Mouse (Mus musculus) G1E (cell line): ENCODE results near the gene Psd. TPM values are rescaled to one million over a fixed set of nuclear protein-coding genes. Genes with fewer than 3 reads are reported as not detected.
A peak's percentile ranks its signal among the peaks of the same experiment; 100 is the strongest.

Experiments
- ATAC-seq: 2 replicates; pipeline ENCODE4 v1.8.0; 2016; ENCODE audit warnings: mild to moderate bottlenecking; ENCODE audit not compliant: insufficient number of reproducible peaks, poor library complexity, low FRiP score, severe bottlenecking; ENCODE audit errors: extremely low read depth
- DNase-seq: peaks from one replicate; pipeline ENCODE4 v3.0.0; 2012; ENCODE audit warnings: low spot score
- H3K27me3 ChIP-seq: 2 replicates; pipeline ENCODE4 v1.6.1; 2012; ENCODE audit warnings: mild to moderate bottlenecking, low read length, inconsistent platforms; ENCODE audit not compliant: insufficient read depth
- H3K36me3 ChIP-seq: replicated peaks from 2 replicates; pipeline ENCODE3; 2012; ENCODE audit warnings: mild to moderate bottlenecking, inconsistent platforms
- H3K4me1 ChIP-seq: 2 replicates; pipeline ENCODE4 v1.6.1; 2012; ENCODE audit warnings: low read depth, low read length, inconsistent platforms, mixed read lengths; ENCODE audit not compliant: insufficient read depth
- H3K4me3 ChIP-seq: 2 replicates; pipeline ENCODE4 v1.5.1; 2012; ENCODE audit warnings: low read depth, mild to moderate bottlenecking, inconsistent platforms, low read length, moderate library complexity, mixed read lengths
- H3K9me3 ChIP-seq: replicated peaks from 2 replicates; pipeline ENCODE4 v1.6.1; 2012; ENCODE audit warnings: inconsistent platforms
- CTCF ChIP-seq: IDR thresholded peaks from 2 replicates; pipeline ENCODE4 v1.5.1; 2012; ENCODE audit warnings: low read depth, low read length, inconsistent platforms, mixed read lengths
- GATA1 ChIP-seq: IDR thresholded peaks from 2 replicates; pipeline ENCODE4 v1.6.1; 2012; ENCODE audit warnings: borderline replicate concordance, low read length, inconsistent platforms, mixed read lengths
- GATA2 ChIP-seq: IDR thresholded peaks from 2 replicates; pipeline ENCODE4 v1.6.1; 2012; ENCODE audit warnings: low read depth, low read length, inconsistent platforms, borderline replicate concordance
- POLR2AphosphoS5 ChIP-seq: IDR thresholded peaks from 2 replicates; pipeline ENCODE4 v1.6.1; 2012; ENCODE audit warnings: low read depth, low read length, inconsistent platforms; ENCODE audit not compliant: insufficient replicate concordance
- TAL1 ChIP-seq: conservative IDR thresholded peaks from 2 replicates; pipeline ENCODE4 v1.6.1; 2012; ENCODE audit warnings: low read depth, low read length, inconsistent platforms, mixed read lengths
- polyA plus RNA-seq: library from polyadenylated mRNA; stranded (reverse); fragments of >175 nt; gene quantifications from 2 replicates; pipeline ENCODE4 v1.2.3, GENCODE M21; 2012
- total RNA-seq, 2 experiments: library from RNA; stranded (forward) in 1 of 2; stranded (reverse) in 1 of 2; fragments of 200-1000 nt in 1 of 2; fragments of >200 nt in 1 of 2; fragmentation: Nextera tagmentation in 1 of 2; gene quantifications; 2 replicates each; pipeline ENCODE4 v1.2.3; 2014 to 2017

Gene Psd
- total and polyA plus RNA-seq, 3 experiments, result 0.41 to 1.1 TPM; not detected in 1

DNA sequence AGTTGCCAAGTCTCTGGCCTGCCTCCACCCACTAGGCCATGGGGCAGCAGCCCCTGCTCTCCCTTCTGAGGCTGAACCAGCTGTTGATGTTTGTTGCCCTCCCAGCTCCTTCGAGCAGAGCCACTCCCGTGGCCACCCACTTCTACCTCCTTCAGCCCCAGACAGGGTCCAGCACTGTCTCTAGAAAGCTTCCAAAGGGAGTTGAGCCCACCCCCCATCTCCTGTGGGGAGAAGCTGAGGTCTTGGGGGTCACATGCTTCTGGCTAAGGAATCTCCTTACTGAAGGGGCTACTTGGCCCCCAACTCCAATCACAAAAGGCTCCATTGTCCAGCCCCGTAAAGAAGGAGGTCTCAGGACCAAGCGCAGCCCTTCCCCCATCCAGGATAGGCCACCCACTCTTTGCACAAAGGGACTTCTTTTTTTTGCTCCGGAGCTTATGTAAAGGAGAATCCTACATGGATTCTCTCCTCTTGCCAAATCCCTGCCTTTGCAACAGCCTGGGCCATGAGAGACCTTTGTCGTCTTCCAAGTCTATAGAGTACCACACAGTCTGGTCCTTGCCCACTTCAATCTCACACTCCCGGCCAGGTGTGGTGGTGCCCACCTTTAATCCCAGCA lies 5.9 kb upstream of the Psd start:
- ATAC-seq (no peak), DNase-seq (no peak)
- H3K9me3 ChIP-seq, result no peaks in the 10 kb centered on the region
- H3K27me3 ChIP-seq, result no peaks in the 10 kb centered on the region
- peaks cover 71% of the 10 kb centered on the region for H3K36me3 ChIP-seq
- H3K4me3 ChIP-seq, result no peak overlapping the region
- no peak for TF ChIP-seq TAL1
- TF ChIP-seq GATA1, result no peak
- no peak for TF ChIP-seq GATA2
- TF ChIP-seq POLR2AphosphoS5, result no peak
- peaks cover 49% of the 10 kb centered on the region for H3K4me1 ChIP-seq

DNA sequence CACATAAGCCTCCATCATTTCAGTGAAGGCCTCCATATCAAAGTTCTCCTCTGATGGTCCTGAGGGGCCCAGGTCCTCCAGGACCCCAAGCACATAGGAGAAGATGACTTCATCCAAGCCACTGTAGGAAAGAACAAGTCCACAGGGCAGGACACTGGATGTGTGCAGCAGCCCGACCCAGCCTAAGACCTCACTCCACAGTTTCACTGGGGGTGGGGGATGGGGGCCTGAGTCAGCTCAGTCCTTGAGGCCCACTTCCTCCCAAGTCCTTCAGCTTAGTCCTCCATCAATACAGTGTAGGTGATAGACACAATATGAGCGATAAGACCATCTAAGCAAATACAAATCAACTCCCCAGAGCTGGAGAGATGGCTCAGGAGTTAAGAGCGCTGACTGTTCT lies 5.0 kb upstream of the Psd start:
- no peak overlapping the region for H3K4me3 ChIP-seq
- TF ChIP-seq CTCF (no peak), TAL1 (no peak), GATA1 (no peak), GATA2 (no peak), POLR2AphosphoS5 (no peak)
- H3K27me3 ChIP-seq, result peaks cover 3% of the 10 kb centered on the region; the same call in 1 of the 2 replicates
- ATAC-seq, result no peak
- no peak for DNase-seq
- no peaks in the 10 kb centered on the region for H3K9me3 ChIP-seq
- H3K36me3 ChIP-seq, result peaks cover 69% of the 10 kb centered on the region
- peaks cover 50% of the 10 kb centered on the region for H3K4me1 ChIP-seq

- Histone ChIP-seq H3K9me3 (no peaks in the 10 kb centered on the region), H3K27me3 (peaks cover 9% of the 10 kb centered on the region), H3K4me1 (peaks cover 52% of the 10 kb centered on the region), H3K4me3 (no peak overlapping the region), H3K36me3 (peaks cover 64% of the 10 kb centered on the region)
- ATAC-seq (no peak), DNase-seq (no peak)
- TF ChIP-seq CTCF, result no peak
- no peak for TF ChIP-seq POLR2AphosphoS5
- TF ChIP-seq GATA2, result no peak
- TF ChIP-seq GATA1, result no peak
- no peak for TF ChIP-seq TAL1
These were observed 4.4 kb upstream of the Psd start for GRCm38 (mm10) chr19:46331326-46331725.

DNA sequence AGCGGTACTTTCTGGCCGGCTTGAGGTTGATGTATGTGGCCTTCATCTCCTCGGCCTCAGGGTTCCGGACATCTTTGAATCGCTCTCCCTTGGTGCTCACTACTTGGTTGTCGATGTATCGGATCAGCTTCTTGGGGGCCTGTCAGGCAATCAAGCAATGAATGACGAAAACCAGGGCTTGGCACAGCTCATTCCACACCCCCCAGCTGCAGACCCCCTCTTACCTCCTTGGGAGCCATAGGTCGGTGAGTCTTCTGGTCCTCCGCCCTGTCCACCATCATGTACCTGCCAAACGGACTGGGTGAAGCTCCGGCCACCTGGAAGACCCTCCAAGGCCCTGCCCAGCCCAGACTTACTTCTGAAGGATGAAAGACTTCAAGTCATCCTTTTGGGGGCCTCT lies 3.7 kb upstream of the Psd start:
- ATAC-seq (no peak), DNase-seq (no peak)
- Histone ChIP-seq H3K36me3 (peaks cover 59% of the 10 kb centered on the region), H3K4me3 (no peak overlapping the region), H3K9me3 (no peaks in the 10 kb centered on the region), H3K27me3 (peaks cover 14% of the 10 kb centered on the region), H3K4me1 (peaks cover 50% of the 10 kb centered on the region)
- TF ChIP-seq CTCF (no peak), TAL1 (no peak), GATA1 (no peak), POLR2AphosphoS5 (no peak), GATA2 (no peak)

- Histone ChIP-seq H3K36me3 (peaks cover 52% of the 10 kb centered on the region), H3K4me3 (peak overlapping the region; percentile 41; the same call in 1 of the 2 replicates), H3K9me3 (no peaks in the 10 kb centered on the region), H3K4me1 (peaks cover 50% of the 10 kb centered on the region), H3K27me3 (peaks cover 18% of the 10 kb centered on the region)
- ATAC-seq, result peak; percentile 22; the same call in 1 of the 2 replicates
- TF ChIP-seq POLR2AphosphoS5 (no peak), TAL1 (no peak), CTCF (peak; percentile 50)
- DNase-seq, result peak; percentile 70
These were observed 3.0 kb upstream of the Psd start for GRCm38 (mm10) chr19:46329951-46330350.

DNA sequence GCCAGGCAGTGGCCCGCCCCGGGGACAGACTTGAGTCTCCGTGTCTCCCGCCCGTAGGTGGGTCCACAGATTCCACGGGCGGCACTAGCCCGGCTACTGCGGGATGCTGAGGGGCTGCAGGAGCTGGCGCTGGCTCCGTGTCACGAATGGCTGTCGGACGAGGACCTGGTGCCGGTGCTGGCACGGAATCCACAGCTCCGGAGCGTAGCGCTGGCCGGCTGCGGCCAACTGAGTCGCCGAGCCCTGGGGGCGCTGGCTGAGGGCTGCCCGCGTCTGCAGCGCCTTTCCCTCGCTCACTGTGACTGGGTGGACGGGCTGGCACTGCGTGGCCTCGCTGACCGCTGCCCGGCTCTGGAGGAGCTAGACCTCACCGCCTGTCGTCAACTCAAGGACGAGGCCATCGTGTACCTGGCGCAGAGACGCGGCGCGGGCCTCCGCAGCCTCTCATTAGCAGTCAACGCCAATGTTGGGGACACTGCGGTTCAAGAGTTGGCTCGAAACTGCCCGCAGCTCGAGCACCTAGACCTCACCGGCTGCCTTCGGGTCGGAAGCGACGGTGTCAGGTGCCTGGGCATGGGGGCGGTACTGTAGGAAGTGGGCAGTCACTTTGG lies 2.2 kb upstream of the Psd start:
- TF ChIP-seq GATA2 (no peak), TAL1 (no peak), POLR2AphosphoS5 (no peak), GATA1 (no peak), CTCF (no peak)
- H3K36me3 ChIP-seq, result peaks cover 45% of the 10 kb centered on the region
- H3K4me3 ChIP-seq, result peak overlapping the region; percentile 83
- peaks cover 52% of the 10 kb centered on the region for H3K4me1 ChIP-seq
- DNase-seq, result no peak
- peaks cover 26% of the 10 kb centered on the region for H3K27me3 ChIP-seq
- no peaks in the 10 kb centered on the region for H3K9me3 ChIP-seq
- ATAC-seq, result no peak
